Mouse (Mus musculus): ENCODE measurements around the gene Qrfpr. TPM values are rescaled to one million over a fixed set of nuclear protein-coding genes. Genes with fewer than 3 reads are reported as not detected.

The Qrfpr gene
- polyA plus RNA-seq, 1 experiment from 2014 or later, result not detected

DNA sequence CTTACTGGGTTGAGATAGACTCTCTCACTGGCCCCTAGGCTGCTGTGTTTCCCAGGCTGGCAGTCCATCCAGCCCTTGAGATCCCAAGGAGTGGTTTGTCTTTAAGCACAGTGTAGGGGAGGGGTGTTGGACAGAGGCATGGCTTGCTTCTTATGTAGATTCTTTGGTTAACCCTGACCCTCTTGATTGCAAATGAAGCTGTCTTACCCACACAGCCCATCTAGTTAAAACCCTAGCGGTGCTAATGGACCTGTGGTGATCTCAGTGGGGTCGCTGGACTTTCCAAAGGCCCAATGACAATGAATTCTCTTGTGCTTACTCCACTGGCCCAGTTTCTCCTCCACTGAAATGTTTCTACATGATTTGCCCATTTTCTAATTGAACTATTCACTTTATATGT is 1.2 kb upstream of the Qrfpr start:
- Histone ChIP-seq H3K27me3 (ENCODE audit: control insufficient read depth, insufficient read depth, low read length) (peaks cover 23% of the 10 kb centered on the region), H3K27ac (replicated peaks in 1 of 2; ENCODE audit: control insufficient read depth in 1 of 2, insufficient read depth in 1 of 2, low read depth in 2 of 2, low read length in 2 of 2) (no peak overlapping the region), H3K36me3 (ENCODE audit: control insufficient read depth, insufficient read depth, low read length) (no peaks in the 10 kb centered on the region), H3K9ac (ENCODE audit: low read length) (no peak overlapping the region), H3K4me2 (ENCODE audit: low read length) (no peak overlapping the region), H3K4me3 (ENCODE audit: control insufficient read depth in 1 of 2, insufficient read depth in 1 of 2, low read depth in 1 of 2, low read length in 2 of 2) (no peak overlapping the region), H3K4me1 (ENCODE audit: control insufficient read depth in 2 of 2, insufficient read depth in 2 of 2, low read length in 2 of 2) (0 out of 4 replicates have a peak, but pooled peaks cover 0 to 4% of the 10 kb centered on the region in 2 experiments), H3K9me3 (ENCODE audit: control insufficient read depth, low read length) (no peaks in the 10 kb centered on the region)
- no peak for ATAC-seq (ENCODE audit: insufficient number of reproducible peaks, insufficient read depth, low FRiP score, low read depth)
- 25% methylated on average over 2 of the region's 2 CpGs for whole genome bisulfite sequencing

DNA sequence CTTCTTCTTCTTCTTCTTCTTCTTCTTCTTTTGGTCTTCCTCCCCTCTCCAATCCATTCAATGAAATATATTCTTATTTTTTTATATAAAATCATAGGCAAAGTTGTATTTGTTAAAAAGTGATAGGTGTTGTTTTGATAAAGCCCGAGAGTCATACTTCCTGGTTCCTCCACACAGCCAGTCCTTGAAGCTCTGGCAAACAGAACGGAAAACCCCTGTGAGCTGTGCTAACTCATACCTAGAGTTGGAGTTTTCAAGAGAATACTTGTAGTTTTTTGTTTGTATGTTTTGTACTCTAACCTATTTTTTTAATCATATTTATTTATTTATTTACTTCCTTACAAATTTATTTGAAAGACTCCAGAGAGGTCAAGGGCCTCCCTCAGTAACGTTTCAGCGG is 9.4 kb downstream of the Qrfpr start:
- H3K36me3 ChIP-seq (ENCODE audit: control insufficient read depth, insufficient read depth, low read length), result no peaks in the 10 kb centered on the region
- H3K27me3 ChIP-seq (ENCODE audit: control insufficient read depth, insufficient read depth, low read length), result no peaks in the 10 kb centered on the region
- no peak for ATAC-seq (ENCODE audit: insufficient number of reproducible peaks, insufficient read depth, low FRiP score, low read depth)
- no peak overlapping the region for H3K4me3 ChIP-seq (ENCODE audit: control insufficient read depth in 1 of 2, insufficient read depth in 1 of 2, low read depth in 1 of 2, low read length in 2 of 2)
- no peaks in the 10 kb centered on the region for H3K4me1 ChIP-seq (ENCODE audit: control insufficient read depth in 2 of 2, insufficient read depth in 2 of 2, low read length in 2 of 2)
- H3K27ac ChIP-seq (replicated peaks in 1 of 2; ENCODE audit: control insufficient read depth in 1 of 2, insufficient read depth in 1 of 2, low read depth in 2 of 2, low read length in 2 of 2), result no peak overlapping the region
- H3K9ac ChIP-seq (ENCODE audit: low read length), result no peak overlapping the region
- WGBS, result 65% methylated on average over 4 of the region's 4 CpGs
- no peaks in the 10 kb centered on the region for H3K9me3 ChIP-seq (ENCODE audit: control insufficient read depth, low read length)
- no peak overlapping the region for H3K4me2 ChIP-seq (ENCODE audit: low read length)

DNA sequence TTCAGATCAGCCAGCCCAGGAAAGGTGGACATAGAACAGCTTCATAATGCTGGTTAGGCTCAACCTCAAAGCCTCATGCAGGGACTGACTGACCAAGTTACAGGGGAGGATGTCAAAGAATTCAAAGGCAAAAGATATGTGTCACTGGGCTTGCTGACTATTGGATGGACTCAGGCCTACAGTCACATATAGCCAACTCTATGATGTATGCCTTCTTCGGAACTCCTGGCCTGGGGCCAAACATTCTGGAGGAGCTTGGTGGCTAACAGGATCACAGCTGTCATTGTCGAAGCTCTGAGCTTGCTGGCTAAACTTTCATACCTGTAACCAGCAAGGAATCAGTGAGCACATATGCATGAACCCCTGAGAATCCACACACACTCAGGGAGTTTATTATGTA is 11.2 kb downstream of the Qrfpr start:
- no peaks in the 10 kb centered on the region for H3K9me3 ChIP-seq (ENCODE audit: control insufficient read depth, low read length)
- ATAC-seq (ENCODE audit: insufficient number of reproducible peaks, insufficient read depth, low FRiP score, low read depth), result no peak
- H3K27ac ChIP-seq (replicated peaks in 1 of 2; ENCODE audit: control insufficient read depth in 1 of 2, insufficient read depth in 1 of 2, low read depth in 2 of 2, low read length in 2 of 2), result no peak overlapping the region
- no peaks in the 10 kb centered on the region for H3K27me3 ChIP-seq (ENCODE audit: control insufficient read depth, insufficient read depth, low read length)
- H3K36me3 ChIP-seq (ENCODE audit: control insufficient read depth, insufficient read depth, low read length), result no peaks in the 10 kb centered on the region
- no peaks in the 10 kb centered on the region for H3K4me1 ChIP-seq (ENCODE audit: control insufficient read depth in 2 of 2, insufficient read depth in 2 of 2, low read length in 2 of 2)
- H3K4me2 ChIP-seq (ENCODE audit: low read length), result no peak overlapping the region
- 24% methylated on average over 2 of the region's 2 CpGs for WGBS
- no peak overlapping the region for H3K4me3 ChIP-seq (ENCODE audit: control insufficient read depth in 1 of 2, insufficient read depth in 1 of 2, low read depth in 1 of 2, low read length in 2 of 2)
- H3K9ac ChIP-seq (ENCODE audit: low read length), result no peak overlapping the region

DNA sequence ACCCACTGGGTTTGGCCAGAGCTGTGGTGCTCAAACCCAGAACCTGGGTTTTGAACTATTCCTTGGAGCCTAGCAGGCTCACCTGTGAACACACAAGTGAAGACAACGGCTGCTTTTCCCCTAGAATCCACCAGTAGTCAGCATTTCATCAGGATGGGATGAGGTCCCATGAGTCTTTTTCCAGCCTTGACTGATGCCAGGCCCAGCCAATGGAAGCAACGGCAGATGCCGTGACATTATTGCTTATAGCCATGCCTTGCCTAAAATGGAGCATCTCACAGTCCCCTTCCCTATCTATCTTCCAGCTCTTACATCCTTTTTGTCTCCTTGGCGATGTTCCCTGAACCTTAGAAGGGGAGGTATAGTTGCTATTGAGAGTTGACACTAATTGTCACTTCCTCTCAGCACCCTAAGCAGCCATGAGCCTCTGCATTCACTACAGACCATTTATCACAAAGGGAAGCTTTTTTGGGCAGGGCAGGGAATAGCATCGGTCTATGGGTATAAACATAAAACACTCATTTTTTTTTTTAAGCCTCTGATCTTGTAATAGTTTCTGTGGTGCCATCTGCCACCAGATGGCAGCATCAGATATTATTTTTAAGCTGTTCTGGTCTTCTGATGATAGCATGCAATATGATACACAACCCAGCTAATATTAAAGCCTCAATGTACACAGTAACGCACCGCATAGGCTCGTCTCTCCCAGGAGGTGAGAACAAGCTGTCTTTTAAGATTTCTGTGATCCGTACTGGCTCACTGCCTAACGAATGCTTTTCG is 12.1 kb downstream of the Qrfpr start:
- Histone ChIP-seq H3K36me3 (ENCODE audit: control insufficient read depth, insufficient read depth, low read length) (no peaks in the 10 kb centered on the region), H3K27me3 (ENCODE audit: control insufficient read depth, insufficient read depth, low read length) (no peaks in the 10 kb centered on the region), H3K4me1 (ENCODE audit: control insufficient read depth in 2 of 2, insufficient read depth in 2 of 2, low read length in 2 of 2) (no peaks in the 10 kb centered on the region), H3K27ac (replicated peaks in 1 of 2; ENCODE audit: control insufficient read depth in 1 of 2, insufficient read depth in 1 of 2, low read depth in 2 of 2, low read length in 2 of 2) (no peak overlapping the region), H3K9me3 (ENCODE audit: control insufficient read depth, low read length) (no peaks in the 10 kb centered on the region), H3K4me2 (ENCODE audit: low read length) (no peak overlapping the region), H3K4me3 (ENCODE audit: control insufficient read depth in 1 of 2, insufficient read depth in 1 of 2, low read depth in 1 of 2, low read length in 2 of 2) (no peak overlapping the region), H3K9ac (ENCODE audit: low read length) (no peak overlapping the region)
- WGBS, result 60% methylated on average over 11 of the region's 11 CpGs
- no peak for ATAC-seq (ENCODE audit: insufficient number of reproducible peaks, insufficient read depth, low FRiP score, low read depth)

DNA sequence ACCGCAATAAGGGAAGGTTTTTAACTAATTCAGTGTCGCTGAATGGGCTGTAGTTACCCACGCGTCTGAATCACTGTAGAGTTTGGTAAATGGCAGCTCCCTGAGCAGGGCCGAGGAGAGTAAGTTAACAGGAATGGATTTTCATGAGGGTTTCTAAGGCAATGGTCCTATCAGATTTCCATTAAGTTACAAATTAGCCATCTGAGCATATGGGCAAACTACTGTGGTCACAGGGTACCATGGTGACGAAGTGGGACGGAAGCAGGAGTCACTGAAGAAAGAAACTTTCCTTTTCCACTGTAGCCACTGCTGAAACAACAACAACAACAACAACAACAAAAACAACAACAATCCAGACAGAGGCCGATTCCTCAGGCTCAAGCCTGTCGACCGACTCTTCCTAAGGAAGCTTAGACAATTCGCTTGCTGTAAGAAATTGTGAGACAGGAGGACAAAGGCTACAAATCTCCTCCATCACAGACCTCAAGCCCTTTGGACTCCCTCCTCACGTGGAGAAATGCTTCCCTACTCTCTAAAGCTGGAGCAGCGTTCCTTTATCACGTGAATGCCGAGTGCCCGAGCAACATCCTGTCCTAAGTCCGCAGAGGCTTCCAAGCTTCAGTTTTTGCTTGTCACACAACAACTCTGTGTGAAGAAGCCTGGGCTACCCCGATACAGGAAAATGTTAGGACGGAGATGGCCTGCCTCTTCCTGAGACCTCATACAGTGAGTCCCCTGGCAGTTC is 14.4 kb downstream of the Qrfpr start:
- Histone ChIP-seq H3K4me3 (ENCODE audit: control insufficient read depth in 1 of 2, insufficient read depth in 1 of 2, low read depth in 1 of 2, low read length in 2 of 2) (no peak overlapping the region), H3K4me2 (ENCODE audit: low read length) (no peak overlapping the region), H3K9ac (ENCODE audit: low read length) (no peak overlapping the region), H3K9me3 (ENCODE audit: control insufficient read depth, low read length) (no peaks in the 10 kb centered on the region), H3K36me3 (ENCODE audit: control insufficient read depth, insufficient read depth, low read length) (no peaks in the 10 kb centered on the region), H3K27ac (replicated peaks in 1 of 2; ENCODE audit: control insufficient read depth in 1 of 2, insufficient read depth in 1 of 2, low read depth in 2 of 2, low read length in 2 of 2) (no peak overlapping the region), H3K4me1 (ENCODE audit: control insufficient read depth in 2 of 2, insufficient read depth in 2 of 2, low read length in 2 of 2) (no peaks in the 10 kb centered on the region), H3K27me3 (ENCODE audit: control insufficient read depth, insufficient read depth, low read length) (no peaks in the 10 kb centered on the region)
- 69% methylated on average over 19 of the region's 19 CpGs for WGBS
- ATAC-seq (ENCODE audit: insufficient number of reproducible peaks, insufficient read depth, low FRiP score, low read depth), result no peak

DNA sequence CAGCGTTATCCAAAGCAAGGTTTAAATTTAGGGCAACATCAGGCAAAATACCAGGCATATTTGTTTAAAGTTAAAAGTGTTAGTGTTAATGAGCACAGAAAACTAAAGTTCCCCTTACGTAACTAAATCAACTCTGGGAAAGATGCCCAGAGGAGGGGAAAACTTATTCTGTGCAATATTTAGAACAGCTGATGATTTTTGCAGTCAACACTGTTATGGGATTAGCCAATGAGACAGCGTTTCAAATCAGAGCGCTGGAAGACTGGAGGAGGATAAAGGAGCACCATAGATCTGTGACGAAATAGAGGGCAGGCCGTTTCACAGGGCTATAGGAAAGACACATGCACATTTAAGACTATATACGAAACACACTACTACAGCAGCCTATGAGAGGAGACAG is 19.2 kb downstream of the Qrfpr start:
- 60% methylated on average over 7 of the region's 7 CpGs for WGBS

DNA sequence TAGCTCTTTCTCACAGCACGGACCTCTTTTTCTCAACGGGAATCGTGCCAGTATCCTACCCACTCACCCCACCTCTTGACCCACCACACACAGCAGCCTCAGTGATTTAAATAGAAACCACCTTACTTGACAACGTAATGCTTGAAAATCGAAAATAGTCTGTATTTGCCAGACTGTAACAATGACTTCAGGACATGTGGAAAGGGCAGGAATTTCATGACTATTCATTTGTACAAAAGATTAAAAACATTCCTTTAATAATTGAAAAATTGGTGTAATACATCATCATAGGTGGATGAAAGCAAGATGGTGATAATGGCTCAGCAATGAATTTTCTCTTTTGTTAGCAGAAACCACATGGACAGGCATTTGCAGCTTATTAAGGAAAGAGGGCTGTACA is 21.0 kb downstream of the Qrfpr start:
- no peaks in the 10 kb centered on the region for H3K9me3 ChIP-seq (ENCODE audit: control insufficient read depth, low read length)
- WGBS, result 60% methylated on average over 5 of the region's 5 CpGs
- no peaks in the 10 kb centered on the region for H3K4me1 ChIP-seq (ENCODE audit: control insufficient read depth in 2 of 2, insufficient read depth in 2 of 2, low read length in 2 of 2)
- no peak overlapping the region for H3K27ac ChIP-seq (replicated peaks in 1 of 2; ENCODE audit: control insufficient read depth in 1 of 2, insufficient read depth in 1 of 2, low read depth in 2 of 2, low read length in 2 of 2)
- H3K27me3 ChIP-seq (ENCODE audit: control insufficient read depth, insufficient read depth, low read length), result no peaks in the 10 kb centered on the region
- no peaks in the 10 kb centered on the region for H3K36me3 ChIP-seq (ENCODE audit: control insufficient read depth, insufficient read depth, low read length)
- H3K9ac ChIP-seq (ENCODE audit: low read length), result no peak overlapping the region
- no peak overlapping the region for H3K4me2 ChIP-seq (ENCODE audit: low read length)
- ATAC-seq (ENCODE audit: insufficient number of reproducible peaks, insufficient read depth, low FRiP score, low read depth), result no peak
- H3K4me3 ChIP-seq (ENCODE audit: control insufficient read depth in 1 of 2, insufficient read depth in 1 of 2, low read depth in 1 of 2, low read length in 2 of 2), result no peak overlapping the region

More for the DNA sequence above, 19.2 kb downstream of the Qrfpr start:
- H3K4me3 ChIP-seq (ENCODE audit: control insufficient read depth in 1 of 2, insufficient read depth in 1 of 2, low read depth in 1 of 2, low read length in 2 of 2), result no peak overlapping the region
- H3K27ac ChIP-seq (replicated peaks in 1 of 2; ENCODE audit: control insufficient read depth in 1 of 2, insufficient read depth in 1 of 2, low read depth in 2 of 2, low read length in 2 of 2), result no peak overlapping the region
- H3K36me3 ChIP-seq (ENCODE audit: control insufficient read depth, insufficient read depth, low read length), result no peaks in the 10 kb centered on the region
- no peaks in the 10 kb centered on the region for H3K4me1 ChIP-seq (ENCODE audit: control insufficient read depth in 2 of 2, insufficient read depth in 2 of 2, low read length in 2 of 2)
- no peaks in the 10 kb centered on the region for H3K9me3 ChIP-seq (ENCODE audit: control insufficient read depth, low read length)
- no peak overlapping the region for H3K9ac ChIP-seq (ENCODE audit: low read length)
- no peak overlapping the region for H3K4me2 ChIP-seq (ENCODE audit: low read length)
- no peak for ATAC-seq (ENCODE audit: insufficient number of reproducible peaks, insufficient read depth, low FRiP score, low read depth)
- H3K27me3 ChIP-seq (ENCODE audit: control insufficient read depth, insufficient read depth, low read length), result no peaks in the 10 kb centered on the region

Measured in heart, embryonic 14.5 days (tissue).